Mouse (Mus musculus) cerebellum, adult 2 months (tissue): ENCODE data around the gene Irgm2. TPM values are rescaled to one million over a fixed set of nuclear protein-coding genes. Genes with fewer than 3 reads are reported as not detected.
A peak's percentile ranks its signal among the peaks of the same experiment; 100 is the strongest.
"Not testable (repeated sequence)": the region's sequence is repeated elsewhere in the genome, so short reads cannot be mapped to it uniquely, and the experiment has no call there.

ENCODE experiments used
- DNase-seq, 2 experiments: peaks; one replicate each; pipeline ENCODE4 v3.0.0; 2021
- H3K27ac ChIP-seq: fragments of 200-500 bp; 2 replicates; pipeline ENCODE4 v1.5.1; 2012; ENCODE audit warnings: low read length, control low read depth, inconsistent platforms; ENCODE audit not compliant: insufficient read depth
- H3K27me3 ChIP-seq: fragments of 200-500 bp; 2 replicates; pipeline ENCODE4 v1.6.1; 2012; ENCODE audit warnings: inconsistent platforms, mild to moderate bottlenecking, low read length, moderate library complexity; ENCODE audit not compliant: control insufficient read depth, insufficient read depth
- H3K4me1 ChIP-seq: fragments of 200-500 bp; 2 replicates; pipeline ENCODE4 v1.6.1; 2011; ENCODE audit warnings: low read length; ENCODE audit not compliant: control insufficient read depth, insufficient read depth
- H3K4me3 ChIP-seq: fragments of 200-500 bp; replicated peaks from 2 replicates; pipeline ENCODE3; 2011; ENCODE audit warnings: mild to moderate bottlenecking, low read depth, low read length, control low read depth; ENCODE audit not compliant: insufficient read depth
- CTCF ChIP-seq: fragments of 200-500 bp; IDR thresholded peaks from 2 replicates; pipeline ENCODE4 v1.5.1; 2011; ENCODE audit warnings: low read depth, mild to moderate bottlenecking, control low read depth, low read length, moderate library complexity, borderline replicate concordance; ENCODE audit not compliant: insufficient read depth
- POLR2A ChIP-seq: fragments of 200-500 bp; IDR thresholded peaks from 2 replicates; pipeline ENCODE4 v1.6.1; 2011; ENCODE audit warnings: low read length, control low read depth, borderline replicate concordance; ENCODE audit not compliant: insufficient read depth
- WGBS: fragments of 180-500 bp; shearing (Covaris S2); methylation state at CpG from one replicate; pipeline ENCODE4 v1.1.7; 2018; 5-methylcytosine and 5-hydroxymethylcytosine counted together
- polyA plus RNA-seq: library from polyadenylated mRNA; depleted of rRNA; stranded (reverse); fragments of >200 nt; gene quantifications from 2 replicates; pipeline ENCODE4 v1.2.3, GENCODE M21; 2012

Gene Irgm2
- polyA plus RNA-seq, 1 experiment = 3.4 TPM

DNA sequence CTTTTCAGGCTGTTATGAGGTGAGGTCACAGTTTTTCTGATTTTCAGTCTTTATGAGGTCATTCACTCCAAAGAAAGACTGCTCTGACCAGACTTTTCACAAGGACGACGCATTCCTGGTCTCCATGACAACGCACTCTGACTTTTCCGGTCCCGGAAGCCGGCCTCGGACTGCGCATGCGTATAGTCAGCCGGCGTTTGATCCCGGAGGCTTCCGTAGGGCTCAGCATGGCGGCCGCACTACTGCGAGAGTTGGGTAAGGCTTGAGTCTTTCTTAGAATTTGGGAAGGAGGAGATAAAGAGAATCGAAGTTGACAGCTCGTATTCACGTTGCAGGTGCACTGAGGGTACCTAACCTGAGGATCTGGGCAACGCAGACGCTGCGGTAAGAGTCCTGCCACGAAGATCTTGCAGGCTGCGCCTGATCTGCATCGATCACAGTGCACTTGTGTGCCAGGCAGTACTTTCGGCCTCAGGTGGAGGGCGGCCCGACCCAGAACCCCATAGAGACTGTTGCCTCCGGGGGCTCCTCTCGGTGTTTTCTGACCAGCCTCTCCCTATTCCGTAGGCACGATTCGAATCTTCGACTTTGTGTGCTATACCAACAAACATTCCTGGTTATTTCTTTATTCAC lies 27.8 kb upstream of the Irgm2 start, which contains the start of gene Mrpl22:
Gene Mrpl22 (plus strand): TSS at position 203 of the 633 bp plus-strand sequence.
- H3K27me3 ChIP-seq = no peaks in the 10 kb centered on the region
- no peak within 1 kb of the TSS for H3K27ac ChIP-seq
- no peaks in the 10 kb centered on the region; the same call in 1 of the 2 replicates for H3K4me1 ChIP-seq
- peak; percentile 94 to 96 for DNase-seq
- under 1% methylated on average over 34 of the region's 34 CpGs for WGBS
- peak; percentile 82; the same call in 1 of the 2 replicates for TF ChIP-seq POLR2A
- no peak for TF ChIP-seq CTCF
- peak within 1 kb of the TSS; percentile 80 for H3K4me3 ChIP-seq

DNA sequence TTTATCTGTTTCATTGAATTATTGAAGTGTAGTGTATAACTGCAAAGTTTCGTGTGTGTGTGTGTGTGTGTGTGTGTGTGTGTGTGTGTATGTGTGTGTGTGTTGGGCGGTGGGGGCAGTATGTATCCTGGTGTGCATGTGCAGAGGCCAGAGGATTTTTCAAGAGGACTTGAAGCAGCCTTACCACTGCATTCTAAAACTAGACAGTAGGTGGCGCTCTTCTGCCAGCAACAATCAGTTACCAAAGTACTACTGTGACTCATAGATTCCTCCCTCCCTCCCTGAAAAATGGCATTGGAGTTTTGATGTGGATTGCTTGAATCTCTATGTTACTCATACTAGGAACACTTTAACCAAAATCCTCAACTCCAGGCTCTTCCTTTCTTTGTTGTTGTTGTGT lies 19.9 kb upstream of the Irgm2 start:
- Histone ChIP-seq H3K4me3 (no peak overlapping the region), H3K27me3 (no peaks in the 10 kb centered on the region), H3K27ac (no peak overlapping the region), H3K4me1 (no peaks in the 10 kb centered on the region)
- peak; percentile 68 for TF ChIP-seq CTCF
- no peak for TF ChIP-seq POLR2A
- WGBS = 13% methylated on average over 3 of the region's 3 CpGs
- DNase-seq = peak; percentile 66 to 70

DNA sequence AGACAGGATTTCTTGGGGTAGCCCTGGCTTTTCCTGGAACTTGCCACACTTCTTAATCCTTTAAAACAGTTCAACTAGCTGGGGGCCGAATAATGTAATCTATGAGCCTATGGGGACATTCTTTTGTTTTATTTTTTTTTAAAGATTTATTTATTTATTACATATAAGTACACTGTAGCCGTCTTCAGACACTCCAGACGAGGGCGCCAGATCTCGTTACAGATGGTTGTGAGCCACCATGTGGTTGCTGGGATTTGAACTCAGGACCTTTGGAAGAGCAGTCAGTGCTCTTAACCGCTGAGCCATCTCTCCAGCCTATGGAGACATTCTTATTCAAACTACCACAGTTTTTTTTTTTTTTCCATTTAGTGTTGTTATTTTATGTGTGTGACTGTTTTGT lies 19.4 kb upstream of the Irgm2 start:
- not testable (repeated sequence) for H3K4me3 ChIP-seq, H3K4me1 ChIP-seq, H3K27ac ChIP-seq, DNase-seq, H3K27me3 ChIP-seq
- WGBS = 94% methylated on average over 6 of the region's 6 CpGs

DNA sequence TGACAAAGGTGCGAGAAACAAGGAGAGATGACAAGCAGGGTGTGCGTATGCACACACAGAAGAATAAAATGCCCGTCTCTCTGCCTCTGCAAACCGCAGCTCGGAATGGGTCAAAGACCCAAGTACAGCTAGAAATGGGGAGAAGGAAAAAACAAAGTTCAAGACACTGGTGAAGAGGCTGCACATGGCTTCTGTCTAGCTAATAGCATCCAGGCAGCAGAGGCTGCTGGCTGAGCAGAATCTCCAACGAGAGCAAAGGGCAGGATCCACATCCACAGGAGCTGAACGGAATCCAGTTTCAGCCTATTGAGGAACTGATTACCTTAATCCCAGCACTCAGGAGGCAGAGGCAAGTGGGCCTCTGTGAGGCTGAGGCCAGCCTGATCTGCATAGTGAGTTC lies 18.7 kb upstream of the Irgm2 start:
- WGBS = 93% methylated on average over 7 of the region's 7 CpGs
- no peaks in the 10 kb centered on the region for H3K27me3 ChIP-seq
- H3K4me3 ChIP-seq = no peak overlapping the region
- TF ChIP-seq CTCF (no peak), POLR2A (no peak)
- H3K4me1 ChIP-seq = no peaks in the 10 kb centered on the region
- H3K27ac ChIP-seq = no peak overlapping the region
- no peak for DNase-seq

DNA sequence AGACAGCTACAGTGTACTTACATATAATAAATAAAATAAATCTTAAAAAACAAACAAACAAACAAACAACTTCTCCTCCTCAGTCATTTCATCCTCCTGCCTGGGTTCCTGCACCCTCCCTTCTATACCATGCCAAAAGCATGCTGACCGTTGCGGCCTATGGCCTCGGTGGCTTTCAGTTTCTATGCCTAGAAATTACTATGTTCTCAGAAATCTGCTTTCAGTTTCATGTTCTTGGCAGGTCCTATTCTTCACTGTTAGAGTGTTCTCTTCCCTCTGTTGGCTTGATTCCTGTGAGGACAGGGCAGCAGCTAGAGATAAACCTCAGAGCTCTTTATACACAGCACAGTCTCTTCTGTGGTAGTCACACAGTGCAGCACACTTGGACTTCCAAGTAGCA lies 15.8 kb upstream of the Irgm2 start:
- Histone ChIP-seq H3K4me3 (no peak overlapping the region), H3K27ac (no peak overlapping the region), H3K4me1 (no peaks in the 10 kb centered on the region), H3K27me3 (no peaks in the 10 kb centered on the region)
- 86% methylated on average over 3 of the region's 3 CpGs for WGBS
- TF ChIP-seq POLR2A (no peak), CTCF (no peak)
- DNase-seq = no peak

DNA sequence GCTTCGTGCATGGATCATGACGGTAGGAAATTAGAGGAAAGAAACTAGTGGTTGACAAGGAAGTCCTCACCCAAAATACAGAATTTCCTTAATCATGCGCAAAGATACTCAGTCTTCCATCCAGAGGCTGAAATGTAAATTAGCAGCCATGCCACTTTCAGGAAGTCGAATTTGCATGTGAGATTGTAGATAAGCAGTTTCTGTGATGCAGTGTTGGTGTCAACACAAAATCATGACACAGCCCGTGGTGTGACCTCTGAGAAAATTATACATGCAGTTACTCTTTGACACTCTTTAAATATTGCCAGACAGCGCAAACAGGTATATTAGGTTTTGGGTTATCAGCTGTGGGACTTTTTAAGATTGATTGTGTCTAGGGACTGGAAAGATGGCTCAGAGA lies 9.7 kb upstream of the Irgm2 start:
- Histone ChIP-seq H3K4me1 (peaks cover 5% of the 10 kb centered on the region), H3K4me3 (no peak overlapping the region), H3K27me3 (no peaks in the 10 kb centered on the region), H3K27ac (no peak overlapping the region)
- no peak for DNase-seq
- no peak for TF ChIP-seq CTCF
- TF ChIP-seq POLR2A = no peak
- WGBS = 94% methylated on average over 6 of the region's 6 CpGs

DNA sequence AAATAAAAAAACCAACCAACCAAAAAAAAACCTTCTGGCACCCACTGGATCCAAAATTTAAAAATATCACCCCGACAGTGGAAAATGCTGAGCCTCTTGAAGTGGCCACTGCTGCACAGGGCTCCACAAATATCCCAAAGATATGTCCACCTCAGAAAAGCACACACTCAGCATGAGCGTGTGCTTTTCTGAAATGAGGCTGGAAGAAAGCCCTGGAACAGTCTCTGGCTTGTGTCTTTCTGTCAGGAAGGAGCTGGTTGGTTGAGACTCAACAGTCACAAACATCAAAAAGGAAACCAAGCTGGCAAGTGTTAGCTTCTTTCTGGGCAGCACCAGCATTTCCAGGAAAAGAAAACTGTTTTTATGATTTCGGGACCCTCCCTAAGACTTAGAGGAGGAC lies 6.1 kb upstream of the Irgm2 start:
- TF ChIP-seq POLR2A (no peak), CTCF (no peak)
- DNase-seq = peak; percentile 23 to 63

DNA sequence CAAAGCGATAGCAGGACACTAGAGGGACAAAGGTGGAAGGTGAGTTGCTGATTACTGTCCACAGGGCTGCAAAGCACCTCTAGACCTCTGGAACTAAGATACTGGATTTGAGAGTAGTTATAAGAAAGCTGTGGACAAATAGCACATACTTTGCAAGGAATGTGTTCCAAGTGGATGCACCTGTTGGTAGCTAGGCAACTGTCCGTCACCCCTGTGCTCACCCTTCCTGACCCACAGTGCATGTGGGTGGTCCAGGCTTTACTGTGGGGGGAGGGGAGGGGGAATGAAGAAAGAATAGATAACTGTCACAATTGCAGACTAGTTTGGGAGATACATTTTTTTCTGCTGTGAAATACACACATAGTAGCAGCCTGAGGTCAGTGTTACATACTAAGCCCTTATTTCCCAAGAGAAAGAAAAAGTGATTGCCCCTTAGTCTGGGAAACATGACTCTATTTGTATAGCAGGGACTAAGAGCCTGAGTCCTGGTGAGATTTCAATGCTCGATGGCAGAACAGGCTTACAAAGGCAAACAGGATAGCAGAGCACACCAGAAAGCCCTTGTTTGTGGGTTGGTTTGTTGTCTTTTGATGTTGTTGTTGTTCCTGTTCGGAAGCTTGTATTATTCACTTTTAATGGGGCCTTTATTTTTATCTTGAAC lies 5.4 kb upstream of the Irgm2 start:
- Histone ChIP-seq H3K4me3 (no peak overlapping the region), H3K4me1 (peaks cover 5% of the 10 kb centered on the region), H3K27me3 (no peaks in the 10 kb centered on the region), H3K27ac (no peak overlapping the region)
- 62% methylated on average over 4 of the region's 4 CpGs for WGBS
- DNase-seq = no peak
- TF ChIP-seq POLR2A = no peak
- no peak for TF ChIP-seq CTCF

More for the DNA sequence above, 6.1 kb upstream of the Irgm2 start:
- H3K4me1 ChIP-seq = peaks cover 5% of the 10 kb centered on the region
- H3K4me3 ChIP-seq = no peak overlapping the region
- peak overlapping the region; percentile 56; the same call in 1 of the 2 replicates for H3K27ac ChIP-seq
- H3K27me3 ChIP-seq = no peaks in the 10 kb centered on the region
- 18% methylated on average over 3 of the region's 3 CpGs for WGBS
